Mouse (Mus musculus) spleen, postnatal 36 days (tissue): ENCODE data around the gene Gcm1.

Experiments used
- DNase-seq, 2 experiments: peaks; one replicate each; pipeline ENCODE4 v3.0.0; 2022; ENCODE audit warnings: low spot score in 2 of 2, mixed read lengths in 1 of 2

Gcm1 gene

DNA sequence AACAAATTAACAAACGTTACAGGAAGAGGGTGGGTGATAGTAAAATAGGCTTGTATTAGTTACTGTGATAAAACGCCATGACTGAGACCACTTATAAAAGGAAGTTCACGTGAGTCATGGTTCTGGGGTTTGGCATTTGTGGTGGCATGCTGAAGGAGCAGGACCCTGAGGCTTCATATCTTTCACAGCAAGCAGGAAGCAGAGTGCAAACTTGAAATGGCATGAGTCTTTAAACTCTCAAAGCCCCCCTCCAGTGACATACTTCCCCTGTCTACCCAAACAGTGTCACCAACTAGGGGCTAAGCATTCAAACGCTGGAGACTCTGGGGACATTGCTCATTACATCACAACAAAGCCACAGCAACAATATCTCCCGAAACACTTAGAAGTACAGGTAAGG lies 49.2 kb downstream of the Gcm1 start:
- DNase-seq, result peak in 1 of 2 experiments; percentile 17

DNA sequence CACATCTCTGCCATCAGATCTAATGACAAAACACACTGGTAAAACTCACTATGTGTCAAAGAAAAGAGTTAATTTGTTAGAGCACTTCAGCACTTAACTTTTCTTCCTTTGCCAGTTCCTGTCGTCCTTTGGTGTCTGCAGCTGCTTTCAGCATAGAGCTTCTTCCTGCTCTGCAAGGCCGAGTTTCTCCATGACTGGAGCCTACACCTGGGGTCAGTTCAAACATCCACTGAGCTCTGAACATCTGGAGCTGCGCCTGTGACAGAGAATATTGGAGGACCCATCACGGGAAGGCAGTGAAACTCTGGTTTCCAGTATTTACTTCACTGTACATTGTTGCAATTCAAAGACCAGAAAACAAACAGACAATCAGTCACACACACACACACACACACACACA lies 49.7 kb downstream of the Gcm1 start:
- DNase-seq, result peak; percentile 27 to 28

DNA sequence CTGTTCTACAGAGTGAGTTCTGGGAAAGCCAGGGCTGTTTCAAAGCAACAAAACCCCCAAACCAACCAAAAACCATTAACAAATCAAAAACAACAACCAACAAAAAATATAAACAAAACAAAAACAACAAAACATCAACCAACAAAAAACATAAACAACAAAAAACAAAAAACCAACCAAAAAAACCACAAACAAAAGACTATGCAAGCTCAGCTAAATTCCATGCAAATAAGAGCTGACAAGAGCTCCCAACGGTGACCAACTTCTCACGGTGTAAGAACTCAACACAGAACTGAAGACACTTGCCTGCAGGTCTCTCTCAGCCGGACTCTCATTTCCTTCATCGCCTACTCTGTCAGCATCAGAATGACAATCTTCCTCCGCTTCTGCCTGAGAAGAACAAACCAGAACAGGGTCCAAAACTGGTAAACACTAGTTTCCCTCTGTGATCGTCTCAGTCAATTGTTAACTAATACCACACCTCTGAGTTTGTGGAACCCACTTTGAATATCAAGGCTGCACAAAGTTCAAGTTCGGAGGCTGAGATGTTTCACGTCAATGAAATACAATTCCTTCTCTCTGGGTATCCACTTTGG lies 52.3 kb downstream of the Gcm1 start:
- peak in 1 of 2 experiments; percentile 18 for DNase-seq

DNA sequence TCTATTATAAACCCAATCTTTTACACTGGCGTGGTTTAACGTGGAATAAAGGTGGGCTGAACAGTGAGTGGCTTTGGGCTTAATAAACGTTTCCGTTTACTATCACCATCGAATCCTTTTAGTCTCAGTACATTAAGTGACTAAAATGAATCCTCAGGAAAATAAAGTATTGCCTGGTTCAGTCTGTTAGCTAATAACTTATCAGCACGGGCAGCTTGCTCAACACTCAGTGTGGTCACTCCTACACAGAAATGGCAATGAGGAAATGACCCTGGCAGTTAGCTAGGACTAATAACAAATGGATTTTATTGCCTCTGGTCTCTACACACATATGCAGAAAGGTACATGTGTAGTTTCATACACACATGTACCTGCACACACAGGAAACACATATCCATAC lies 53.2 kb downstream of the Gcm1 start:
- peak in 1 of 2 experiments; percentile 20 for DNase-seq

DNA sequence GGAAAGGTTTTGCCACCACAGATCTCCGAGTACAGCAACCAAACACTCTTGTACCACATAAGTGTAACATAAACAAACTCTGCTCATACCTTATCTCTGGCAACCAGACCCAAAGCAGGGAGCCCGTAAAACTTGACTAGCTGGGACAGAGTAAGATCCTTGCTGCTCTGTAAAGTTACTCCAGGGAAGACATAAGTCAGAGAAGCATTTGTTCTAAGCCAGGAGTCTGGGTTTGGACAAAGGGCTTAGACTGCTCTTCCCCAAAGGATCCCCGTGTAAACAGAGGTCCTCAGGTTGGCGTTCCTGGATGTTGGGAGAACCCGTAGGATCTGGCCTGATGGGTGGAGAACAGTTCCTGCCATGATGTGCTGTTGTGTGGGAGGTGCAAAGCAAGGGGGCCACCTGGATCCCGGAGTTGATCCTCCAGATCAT lies 53.8 kb downstream of the Gcm1 start:
- peak in 1 of 2 experiments; percentile 57 for DNase-seq

DNA sequence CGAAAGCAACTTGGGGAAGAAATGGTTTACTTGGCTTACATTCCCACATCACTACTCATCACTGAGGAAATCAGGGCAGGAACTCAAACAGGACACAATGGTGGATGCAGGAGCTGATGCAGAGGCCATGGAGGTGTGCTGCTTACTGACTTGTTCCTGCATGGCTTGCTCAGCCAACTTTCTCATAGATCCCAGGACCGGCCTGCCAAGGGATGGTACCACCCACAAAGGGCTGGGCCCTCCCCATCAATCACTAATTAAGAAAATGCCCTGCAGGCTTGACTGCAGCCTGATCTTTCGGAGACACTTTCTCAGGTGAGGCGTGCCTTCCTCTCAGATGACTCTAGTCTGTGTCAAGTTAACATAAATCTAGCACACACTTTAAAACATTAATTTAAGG lies 55.1 kb downstream of the Gcm1 start:
- peak in 1 of 2 experiments; percentile 15 for DNase-seq

DNA sequence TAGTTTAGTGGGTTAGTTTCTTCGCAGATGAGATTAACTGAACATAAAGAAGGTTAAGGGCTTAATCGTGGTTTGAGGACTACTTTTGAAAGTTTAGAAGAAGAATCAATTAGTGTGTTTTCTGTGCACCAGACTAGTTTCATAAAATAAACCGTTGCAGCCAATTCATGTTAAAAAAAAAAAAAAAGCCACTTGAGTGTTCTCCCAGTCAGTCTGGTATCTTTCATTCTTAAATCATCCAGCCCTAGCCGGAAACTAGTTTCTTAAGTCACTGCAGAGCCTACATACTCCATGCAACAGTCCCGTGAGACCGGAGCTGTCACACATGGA lies 55.8 kb downstream of the Gcm1 start:
- DNase-seq, result no peak

DNA sequence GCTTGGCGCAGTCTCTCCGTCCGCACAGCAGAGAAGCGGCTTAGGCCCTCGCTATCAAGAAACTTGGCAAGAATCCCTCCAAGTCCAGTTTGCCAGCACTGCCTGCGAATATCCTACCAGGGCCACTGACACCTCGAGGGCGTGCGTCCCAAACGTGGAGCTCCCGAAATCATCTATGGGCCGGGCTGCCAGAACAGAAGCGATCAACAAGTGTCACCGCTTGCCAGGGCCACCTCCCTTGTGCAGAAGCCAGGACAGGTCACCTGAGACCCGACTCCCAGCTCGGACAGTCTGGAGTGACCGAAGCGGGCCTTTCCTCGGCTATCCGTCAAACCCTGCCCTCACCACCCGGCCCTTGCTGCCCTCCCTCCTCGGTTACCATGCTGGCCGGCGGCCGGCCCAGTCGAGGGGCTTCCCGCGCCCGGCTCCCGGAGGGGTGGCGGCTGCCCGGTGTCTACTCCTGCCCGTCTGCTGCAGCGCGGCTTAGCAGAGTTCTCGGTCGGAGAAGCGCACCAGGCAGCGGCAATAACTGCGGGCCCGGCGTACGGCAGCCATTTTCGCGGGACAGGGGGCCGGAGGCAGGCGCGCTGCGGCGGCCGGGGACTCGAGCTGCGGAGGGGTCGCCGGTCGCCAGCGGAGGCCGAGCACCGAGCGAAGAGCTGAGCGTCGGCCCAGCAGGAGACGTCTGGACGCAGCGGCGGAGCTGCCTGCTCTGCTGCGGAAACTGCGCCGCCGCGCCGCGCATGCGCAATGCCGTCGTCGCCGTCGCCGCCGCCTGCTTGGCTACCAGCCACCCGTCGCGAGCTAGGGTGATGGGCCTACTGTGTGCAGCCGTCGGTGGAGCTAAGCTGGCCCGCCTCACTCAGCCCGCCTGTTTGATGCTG lies 56.4 kb downstream of the Gcm1 start:
- DNase-seq, result peak; percentile 78 to 83

DNA sequence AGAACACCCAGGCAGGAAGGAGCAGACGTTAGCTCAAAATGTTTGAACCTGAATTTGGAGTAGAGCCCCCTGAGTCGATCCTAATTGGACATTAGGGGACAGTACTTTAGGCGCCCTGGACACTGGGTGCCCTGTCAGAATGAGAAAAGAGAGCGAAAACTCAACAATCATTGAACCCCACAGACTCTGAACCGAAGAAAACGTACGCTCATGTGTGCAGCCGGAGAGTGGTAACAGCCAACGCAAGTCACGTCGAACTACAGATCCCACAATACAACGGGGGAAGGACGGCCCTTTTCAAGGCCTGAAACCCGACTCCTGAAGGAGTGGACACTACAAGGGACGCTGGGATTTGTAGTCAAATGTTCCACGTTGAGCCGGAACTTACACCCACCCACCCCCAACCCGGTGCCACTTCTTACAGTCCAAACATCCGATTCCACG lies 57.1 kb downstream of the Gcm1 start, which contains the start of the genes Fbxo9 and Ick:
Gene Fbxo9 (minus strand): TSS at position 270 of the 444 bp plus-strand sequence.
Gene Ick (plus strand): TSS at position 397 of the 444 bp plus-strand sequence.
- DNase-seq, result peak; percentile 92 to 95

DNA sequence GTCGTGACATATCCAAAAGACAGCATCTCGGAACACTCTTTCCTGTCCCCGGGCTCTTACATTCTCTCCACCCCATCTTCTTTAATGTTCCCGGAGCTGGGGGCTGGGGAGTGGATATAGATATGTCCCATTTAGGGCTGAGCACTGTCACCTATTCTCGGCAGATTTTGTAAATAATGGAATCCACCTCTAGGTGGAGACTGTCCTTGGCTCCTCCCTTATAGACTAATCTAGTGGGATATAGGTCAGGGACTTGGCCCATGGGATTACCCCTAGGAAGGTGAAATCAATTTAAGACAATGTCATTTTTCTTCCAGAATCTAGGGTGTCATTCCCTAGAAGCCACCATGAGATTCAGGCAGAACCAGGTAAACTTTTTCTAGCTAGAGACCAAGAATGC lies 57.9 kb downstream of the Gcm1 start:
- peak in 1 of 2 experiments; percentile 17 for DNase-seq

DNA sequence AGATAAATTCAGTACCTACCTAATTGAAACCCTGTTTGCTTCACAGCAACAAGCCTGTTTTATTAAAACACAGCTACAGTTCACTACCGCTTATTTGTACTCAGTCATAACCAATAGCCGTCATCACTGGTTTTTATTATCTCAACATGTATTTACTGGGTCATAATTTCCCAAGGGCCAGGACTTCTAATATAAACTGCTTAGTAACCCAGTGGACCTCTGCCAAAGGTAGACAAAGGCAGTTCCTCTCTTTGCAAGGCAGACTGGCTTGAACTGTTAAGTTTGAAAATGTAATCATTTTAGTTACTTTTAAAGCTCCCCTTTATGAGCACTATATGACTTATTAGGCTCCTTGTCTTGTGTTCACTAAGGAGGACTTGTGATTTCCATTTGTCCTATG lies 59.7 kb downstream of the Gcm1 start:
- DNase-seq, result no peak

DNA sequence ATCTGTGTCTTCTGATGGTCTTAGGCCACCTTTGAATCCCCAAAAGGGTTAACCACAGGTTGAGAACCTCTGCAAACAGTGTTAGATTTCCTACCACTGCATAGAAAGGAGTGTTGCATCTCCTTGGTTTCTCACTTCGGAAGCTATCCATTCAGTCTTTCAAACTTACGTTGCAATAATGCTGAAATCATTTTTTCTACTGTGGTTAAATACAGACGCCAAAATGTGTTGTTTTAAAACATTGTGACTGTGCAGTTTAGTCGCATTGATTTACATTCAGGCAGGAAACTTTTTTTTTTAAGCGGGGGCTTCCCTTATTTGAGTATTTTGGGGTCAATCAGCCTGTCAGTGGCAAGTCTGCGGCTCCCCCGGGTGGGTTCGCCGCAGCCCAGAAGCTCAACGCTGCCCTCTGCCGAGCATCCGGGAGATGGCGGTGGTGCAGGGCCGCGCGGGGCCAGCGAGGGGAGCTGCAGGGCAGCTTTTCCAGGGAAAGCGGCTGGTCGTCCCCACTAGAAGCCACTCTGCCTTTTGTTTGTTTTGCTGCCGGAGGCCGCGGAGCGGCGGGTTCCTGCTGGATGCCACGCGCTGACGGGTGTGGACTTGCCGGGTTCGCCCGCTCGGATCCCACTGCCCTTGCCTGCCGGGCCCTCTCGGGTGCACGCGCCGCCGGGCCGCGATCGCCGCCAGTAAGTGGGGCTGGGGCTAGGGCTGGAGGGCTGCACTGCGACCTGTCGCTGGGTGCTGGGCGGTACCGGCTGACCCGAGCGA lies 61.2 kb downstream of the Gcm1 start:
- peak; percentile 86 to 87 for DNase-seq

DNA sequence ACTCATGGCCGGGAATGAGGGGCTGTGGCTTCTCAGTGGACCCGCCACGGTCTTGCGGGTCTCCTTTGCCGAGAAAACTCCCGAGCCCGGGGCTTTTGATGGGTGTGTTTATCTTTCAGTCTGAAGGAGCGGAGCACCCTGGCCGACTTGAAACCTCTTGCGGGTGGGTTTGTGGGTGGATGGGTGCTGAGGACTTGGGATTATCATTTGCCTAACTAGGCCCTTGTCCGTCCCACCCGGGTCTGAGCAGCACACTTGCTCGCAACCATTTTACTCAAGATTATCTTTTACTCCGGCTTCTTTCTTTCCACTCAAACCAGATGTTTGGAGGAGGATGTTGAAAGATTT lies 61.8 kb downstream of the Gcm1 start:
- peak in 1 of 2 experiments; percentile 16 for DNase-seq
